Mouse (Mus musculus): ENCODE measurements around the gene Repin1. TPM values are rescaled to one million over a fixed set of nuclear protein-coding genes. Genes with fewer than 3 reads are reported as not detected.

The Repin1 gene
- polyA plus RNA-seq, 1 experiment, result 15.3 TPM

- Histone ChIP-seq H3K36me3 (ENCODE audit: control insufficient read depth, insufficient read depth) (no peaks in the 10 kb centered on the region), H3K4me2 (ENCODE audit: low read depth) (no peak overlapping the region), H3K27me3 (ENCODE audit: control insufficient read depth, insufficient read depth, insufficient read length) (no peaks in the 10 kb centered on the region), H3K4me3 (no peak overlapping the region), H3ac (ENCODE audit: control insufficient read depth, insufficient read length) (no peak overlapping the region), H3K79me2 (ENCODE audit: control insufficient read depth, insufficient read depth) (no peaks in the 10 kb centered on the region)
- no peak for TF ChIP-seq REST (IDR thresholded peaks at IDR 0.05; ENCODE audit: insufficient read depth, insufficient read length)
- TF ChIP-seq TCF12 (IDR thresholded peaks at IDR 0.05; ENCODE audit: insufficient read depth, poor library complexity, severe bottlenecking), result no peak
- TF ChIP-seq TCF3 (IDR thresholded peaks at IDR 0.05; ENCODE audit: insufficient read length, low read depth), result no peak
- TF ChIP-seq SRF (IDR thresholded peaks at IDR 0.05; ENCODE audit: control insufficient read depth, insufficient read length, low read depth), result no peak
- TF ChIP-seq MYOD1 (IDR thresholded peaks at IDR 0.05; ENCODE audit: control insufficient read depth in 1 of 3, insufficient read length in 2 of 3, low read depth in 2 of 3), result no peak
- no peak for TF ChIP-seq MAX (IDR thresholded peaks at IDR 0.05; ENCODE audit: low read depth)
- no peak for TF ChIP-seq MYOG (IDR thresholded peaks at IDR 0.05; ENCODE audit: control insufficient read depth in 1 of 3, insufficient read depth in 1 of 3, insufficient read length in 2 of 3, low read depth in 2 of 3)
Measured at GRCm38 (mm10) chr6:48555956-48556355, 37.7 kb upstream of the Repin1 start.

GRCm38 (mm10) chr6:48565693-48566310 is 27.9 kb upstream of the Repin1 start:
- no peak for TF ChIP-seq MYOD1 (IDR thresholded peaks at IDR 0.05; ENCODE audit: control insufficient read depth in 1 of 3, insufficient read length in 2 of 3, low read depth in 2 of 3)
- no peak for TF ChIP-seq SRF (IDR thresholded peaks at IDR 0.05; ENCODE audit: control insufficient read depth, insufficient read length, low read depth)
- no peak for TF ChIP-seq REST (IDR thresholded peaks at IDR 0.05; ENCODE audit: insufficient read depth, insufficient read length)
- no peak for TF ChIP-seq E2F4 (IDR thresholded peaks at IDR 0.05; ENCODE audit: insufficient read depth)
- no peak for TF ChIP-seq CEBPB (IDR thresholded peaks at IDR 0.05; ENCODE audit: insufficient read depth, poor library complexity, severe bottlenecking)
- TF ChIP-seq POLR2A (IDR thresholded peaks at IDR 0.05; ENCODE audit: insufficient read length, low read depth), result no peak
- TF ChIP-seq MAX (IDR thresholded peaks at IDR 0.05; ENCODE audit: low read depth), result no peak
- TF ChIP-seq TCF3 (IDR thresholded peaks at IDR 0.05; ENCODE audit: insufficient read length, low read depth), result no peak
- TF ChIP-seq MYOG (IDR thresholded peaks at IDR 0.05; ENCODE audit: control insufficient read depth in 1 of 3, insufficient read depth in 1 of 3, insufficient read length in 2 of 3, low read depth in 2 of 3), result no peak
- TF ChIP-seq POLR2AphosphoS2 (IDR thresholded peaks at IDR 0.05; ENCODE audit: insufficient read length, low read depth), result no peak
- Histone ChIP-seq H3ac (ENCODE audit: control insufficient read depth, insufficient read length) (no peak overlapping the region), H3K79me2 (ENCODE audit: control insufficient read depth, insufficient read depth) (no peaks in the 10 kb centered on the region), H3K36me3 (ENCODE audit: control insufficient read depth, insufficient read depth) (no peaks in the 10 kb centered on the region), H3K4me3 (no peak overlapping the region), H3K27me3 (ENCODE audit: control insufficient read depth, insufficient read depth, insufficient read length) (no peaks in the 10 kb centered on the region), H3K4me2 (ENCODE audit: low read depth) (no peak overlapping the region)

- no peak overlapping the region for H3K4me2 ChIP-seq (ENCODE audit: low read depth)
- no peak overlapping the region for H3ac ChIP-seq (ENCODE audit: control insufficient read depth, insufficient read length)
- H3K27me3 ChIP-seq (ENCODE audit: control insufficient read depth, insufficient read depth, insufficient read length), result no peaks in the 10 kb centered on the region
- TF ChIP-seq TCF12 (IDR thresholded peaks at IDR 0.05; ENCODE audit: insufficient read depth, poor library complexity, severe bottlenecking) (no peak), MAX (IDR thresholded peaks at IDR 0.05; ENCODE audit: low read depth) (no peak), SRF (IDR thresholded peaks at IDR 0.05; ENCODE audit: control insufficient read depth, insufficient read length, low read depth) (no peak), MYOG (IDR thresholded peaks at IDR 0.05; ENCODE audit: control insufficient read depth in 1 of 3, insufficient read depth in 1 of 3, insufficient read length in 2 of 3, low read depth in 2 of 3) (no peak), USF1 (IDR thresholded peaks at IDR 0.05; ENCODE audit: low read depth) (no peak), POLR2AphosphoS2 (IDR thresholded peaks at IDR 0.05; ENCODE audit: insufficient read length, low read depth) (no peak), TCF3 (IDR thresholded peaks at IDR 0.05; ENCODE audit: insufficient read length, low read depth) (no peak), POLR2A (IDR thresholded peaks at IDR 0.05; ENCODE audit: insufficient read length, low read depth) (no peak), CEBPB (IDR thresholded peaks at IDR 0.05; ENCODE audit: insufficient read depth, poor library complexity, severe bottlenecking) (no peak), REST (IDR thresholded peaks at IDR 0.05; ENCODE audit: insufficient read depth, insufficient read length) (no peak), E2F4 (IDR thresholded peaks at IDR 0.05; ENCODE audit: insufficient read depth) (no peak), MYOD1 (IDR thresholded peaks at IDR 0.05; ENCODE audit: control insufficient read depth in 1 of 3, insufficient read length in 2 of 3, low read depth in 2 of 3) (no peak)
- H3K36me3 ChIP-seq (ENCODE audit: control insufficient read depth, insufficient read depth), result no peaks in the 10 kb centered on the region
- H3K4me3 ChIP-seq, result no peak overlapping the region
- H3K79me2 ChIP-seq (ENCODE audit: control insufficient read depth, insufficient read depth), result no peaks in the 10 kb centered on the region
Measured at GRCm38 (mm10) chr6:48566312-48566711, 27.4 kb upstream of the Repin1 start.

GRCm38 (mm10) chr6:48568036-48568984 is 25.4 kb upstream of the Repin1 start:
- no peak overlapping the region for H3K4me3 ChIP-seq
- TF ChIP-seq SRF (IDR thresholded peaks at IDR 0.05; ENCODE audit: control insufficient read depth, insufficient read length, low read depth), result no peak
- TF ChIP-seq POLR2A (IDR thresholded peaks at IDR 0.05; ENCODE audit: insufficient read length, low read depth), result no peak
- no peak for TF ChIP-seq MYOD1 (IDR thresholded peaks at IDR 0.05; ENCODE audit: control insufficient read depth in 1 of 3, insufficient read length in 2 of 3, low read depth in 2 of 3)
- TF ChIP-seq MAX (IDR thresholded peaks at IDR 0.05; ENCODE audit: low read depth), result no peak
- no peak for TF ChIP-seq E2F4 (IDR thresholded peaks at IDR 0.05; ENCODE audit: insufficient read depth)
- no peak for TF ChIP-seq USF1 (IDR thresholded peaks at IDR 0.05; ENCODE audit: low read depth)
- no peak for TF ChIP-seq TCF12 (IDR thresholded peaks at IDR 0.05; ENCODE audit: insufficient read depth, poor library complexity, severe bottlenecking)
- no peak for TF ChIP-seq TCF3 (IDR thresholded peaks at IDR 0.05; ENCODE audit: insufficient read length, low read depth)
- no peak for TF ChIP-seq REST (IDR thresholded peaks at IDR 0.05; ENCODE audit: insufficient read depth, insufficient read length)
- TF ChIP-seq CEBPB (IDR thresholded peaks at IDR 0.05; ENCODE audit: insufficient read depth, poor library complexity, severe bottlenecking), result no peak
- TF ChIP-seq POLR2AphosphoS2 (IDR thresholded peaks at IDR 0.05; ENCODE audit: insufficient read length, low read depth), result no peak
- TF ChIP-seq MYOG (IDR thresholded peaks at IDR 0.05; ENCODE audit: control insufficient read depth in 1 of 3, insufficient read depth in 1 of 3, insufficient read length in 2 of 3, low read depth in 2 of 3), result no peak
- H3ac ChIP-seq (ENCODE audit: control insufficient read depth, insufficient read length), result no peak overlapping the region
- H3K36me3 ChIP-seq (ENCODE audit: control insufficient read depth, insufficient read depth), result no peaks in the 10 kb centered on the region
- no peaks in the 10 kb centered on the region for H3K27me3 ChIP-seq (ENCODE audit: control insufficient read depth, insufficient read depth, insufficient read length)
- H3K79me2 ChIP-seq (ENCODE audit: control insufficient read depth, insufficient read depth), result no peaks in the 10 kb centered on the region
- H3K4me2 ChIP-seq (ENCODE audit: low read depth), result no peak overlapping the region
